Mouse (Mus musculus) kidney, adult 2 months (tissue): ENCODE measurements around the gene Pkn1.

Experiments used
- CTCF ChIP-seq: fragments of 200-500 bp; conservative IDR thresholded peaks from 2 replicates; pipeline ENCODE4 v1.5.1; 2011; ENCODE audit warnings: low read depth, mild to moderate bottlenecking, control low read depth, low read length, moderate library complexity, mixed read lengths; ENCODE audit not compliant: insufficient read depth, insufficient read length
- POLR2A ChIP-seq: fragments of 200-500 bp; IDR thresholded peaks from one replicate; pipeline ENCODE4 v1.6.1; 2011; ENCODE audit warnings: low read depth, low read length, control low read depth

DNA sequence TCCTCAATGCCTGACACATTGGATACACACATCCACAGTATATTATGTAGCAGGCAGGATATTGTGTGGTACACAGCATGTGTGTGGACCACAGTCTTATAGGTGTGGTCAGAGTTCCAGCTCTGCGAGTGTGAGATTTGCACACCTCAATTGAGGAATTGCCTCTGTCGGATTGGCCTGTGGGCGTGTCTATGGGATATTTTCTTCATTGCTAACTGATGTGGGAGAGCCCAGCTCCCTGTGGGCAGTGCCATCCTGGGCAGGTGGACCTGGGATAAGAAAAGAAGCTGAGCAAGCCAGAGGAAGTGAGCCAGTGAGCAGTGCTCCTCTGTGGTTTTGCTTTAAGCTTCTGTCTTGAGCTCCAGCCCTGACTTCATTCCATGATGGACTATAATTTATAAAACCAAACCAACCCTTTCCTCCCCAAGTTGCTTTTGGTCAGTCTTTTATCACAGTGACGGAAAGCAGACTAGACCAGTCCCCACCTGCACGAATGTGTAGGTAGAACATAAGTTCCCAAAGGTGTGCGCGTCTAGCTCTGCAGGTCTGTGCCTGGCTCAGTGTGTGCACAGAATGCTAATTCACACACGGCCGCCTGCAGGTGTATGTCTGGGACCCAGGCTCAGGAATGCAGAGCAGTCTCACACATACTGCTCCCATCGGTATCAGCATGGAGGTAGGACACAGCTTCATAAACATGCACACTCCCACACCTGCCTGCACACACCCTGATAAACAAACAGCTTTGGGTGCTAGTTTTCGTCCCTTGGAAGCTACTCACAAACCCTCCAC is 4.4 kb downstream of the Pkn1 start:
- no peak for TF ChIP-seq CTCF
- no peak for TF ChIP-seq POLR2A
